Mouse (Mus musculus) erythroblast, embryonic 14.5 days (primary cell): ENCODE measurements around the gene Slc25a24.

Source experiments
- GATA1 ChIP-seq: IDR thresholded peaks from 2 replicates; pipeline ENCODE4 v1.6.1; 2012; ENCODE audit warnings: low read length, inconsistent platforms, mixed read lengths
- TAL1 ChIP-seq: IDR thresholded peaks from 3 replicates; pipeline ENCODE4 v1.6.1; 2012; ENCODE audit warnings: low read length, inconsistent platforms, mixed read lengths

- no peak for TF ChIP-seq GATA1
- no peak for TF ChIP-seq TAL1
Observed at GRCm38 (mm10) chr3:109088460-109088859, 34.5 kb upstream of the Slc25a24 start.
